Mouse (Mus musculus): ENCODE results near the gene Fxyd3. TPM values are rescaled to one million over a fixed set of nuclear protein-coding genes. Genes with fewer than 3 reads are reported as not detected.

The Fxyd3 gene
- polyA plus RNA-seq, 1 experiment from 2014 or later, result 19.0 TPM

DNA sequence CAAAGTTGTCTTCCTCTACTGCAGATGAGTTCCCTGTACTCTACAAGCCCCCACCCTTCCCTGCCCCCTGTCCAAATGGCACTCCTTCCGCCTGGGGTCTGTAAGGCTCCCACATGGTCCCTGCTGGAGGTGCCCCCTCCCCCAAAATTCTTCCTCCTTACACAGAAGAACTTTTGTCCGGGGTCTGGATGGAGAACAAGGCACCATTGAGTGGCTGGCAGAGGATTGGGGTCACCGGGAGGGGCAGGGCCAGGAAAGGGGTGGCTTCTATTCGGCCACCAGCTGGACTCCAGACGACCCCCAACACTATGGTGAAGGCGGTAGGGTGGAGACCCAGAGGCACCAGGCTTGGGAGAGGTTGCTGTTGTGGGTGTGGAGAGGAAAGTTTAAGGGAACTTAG is 966 bp upstream of the Fxyd3 start:
- Histone ChIP-seq H3K27ac (ENCODE audit: low read length) (no peak overlapping the region), H3K4me2 (replicated peaks; ENCODE audit: low read depth, low read length) (no peak overlapping the region), H3K9ac (replicated peaks; ENCODE audit: low read length) (no peak overlapping the region), H3K36me3 (ENCODE audit: insufficient read depth, low read length) (no peaks in the 10 kb centered on the region), H3K4me3 (ENCODE audit: low read length) (no peak overlapping the region), H3K4me1 (ENCODE audit: insufficient read depth, low read length) (peaks cover 8% of the 10 kb centered on the region), H3K9me3 (ENCODE audit: low read length) (peaks cover 3% of the 10 kb centered on the region; the same call in 1 of the 2 replicates), H3K27me3 (ENCODE audit: insufficient read depth, low read length) (no peaks in the 10 kb centered on the region)
- 53% methylated on average over 6 of the region's 6 CpGs for WGBS
- no peak for ATAC-seq (ENCODE audit: low FRiP score, low TSS enrichment)

DNA sequence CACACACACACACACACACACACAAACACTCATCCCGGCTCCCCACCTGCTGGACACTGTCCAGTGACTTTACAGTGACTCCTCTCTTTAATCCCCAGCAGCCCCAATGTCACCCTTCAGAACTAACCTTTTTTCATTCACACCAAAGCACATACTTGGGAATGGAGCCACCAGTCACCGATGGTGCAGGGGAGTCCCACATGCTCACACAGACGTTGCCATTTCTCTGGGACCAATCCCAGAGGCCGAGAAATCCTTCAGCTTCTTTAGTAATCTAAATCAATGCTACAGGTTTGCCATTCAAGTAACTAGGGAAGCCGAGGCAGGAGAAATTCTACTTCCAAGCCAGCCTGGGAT is 1.8 kb downstream of the Fxyd3 start:
- Histone ChIP-seq H3K9me3 (ENCODE audit: low read length) (no peaks in the 10 kb centered on the region), H3K4me3 (ENCODE audit: low read length) (no peak overlapping the region), H3K27me3 (ENCODE audit: insufficient read depth, low read length) (no peaks in the 10 kb centered on the region), H3K4me1 (ENCODE audit: insufficient read depth, low read length) (peaks cover 15% of the 10 kb centered on the region), H3K36me3 (ENCODE audit: insufficient read depth, low read length) (no peaks in the 10 kb centered on the region), H3K27ac (ENCODE audit: low read length) (no peak overlapping the region), H3K4me2 (replicated peaks; ENCODE audit: low read depth, low read length) (no peak overlapping the region), H3K9ac (replicated peaks; ENCODE audit: low read length) (no peak overlapping the region)
- no peak for ATAC-seq (ENCODE audit: low FRiP score, low TSS enrichment)
- WGBS, result 51% methylated on average over 5 of the region's 5 CpGs

DNA sequence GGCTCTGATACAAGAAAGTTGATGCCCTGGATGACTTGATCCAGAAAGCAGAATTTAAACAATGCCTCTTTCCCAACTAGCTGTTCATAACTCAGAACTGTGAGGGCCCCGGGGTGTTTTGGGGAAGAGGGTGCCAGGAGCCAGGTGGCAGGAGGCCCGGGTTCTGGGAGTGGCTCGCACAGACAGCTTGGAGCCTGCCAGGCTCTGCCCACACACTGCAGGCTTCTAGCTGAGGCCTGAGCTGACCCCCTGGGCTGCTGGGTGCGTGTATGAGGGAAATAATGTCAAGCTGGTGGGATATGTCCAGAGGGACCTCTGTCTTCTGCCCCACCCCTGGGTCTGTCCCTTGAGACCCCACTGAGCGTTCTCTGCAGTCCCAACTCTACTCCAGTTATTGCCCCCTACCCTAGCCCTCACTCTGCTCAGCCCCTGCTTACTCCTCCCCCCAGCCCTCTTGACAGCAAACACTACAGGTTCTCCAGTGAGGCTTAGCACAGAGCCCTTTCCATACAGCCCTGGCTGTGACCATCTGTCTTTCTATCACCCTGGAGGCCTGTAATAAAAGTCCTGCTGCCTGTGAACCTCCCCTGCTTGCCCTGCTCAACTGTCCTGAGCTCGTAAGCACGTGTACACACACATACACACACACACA is 2.3 kb downstream of the Fxyd3 start:
- Histone ChIP-seq H3K4me3 (ENCODE audit: low read length) (no peak overlapping the region), H3K9me3 (ENCODE audit: low read length) (no peaks in the 10 kb centered on the region), H3K27ac (ENCODE audit: low read length) (no peak overlapping the region), H3K27me3 (ENCODE audit: insufficient read depth, low read length) (no peaks in the 10 kb centered on the region), H3K4me2 (replicated peaks; ENCODE audit: low read depth, low read length) (no peak overlapping the region), H3K4me1 (ENCODE audit: insufficient read depth, low read length) (peaks cover 15% of the 10 kb centered on the region), H3K9ac (replicated peaks; ENCODE audit: low read length) (no peak overlapping the region), H3K36me3 (ENCODE audit: insufficient read depth, low read length) (no peaks in the 10 kb centered on the region)
- WGBS, result 45% methylated on average over 7 of the region's 7 CpGs
- ATAC-seq (ENCODE audit: low FRiP score, low TSS enrichment), result peak; percentile 10; the same call in 1 of the 2 replicates

DNA sequence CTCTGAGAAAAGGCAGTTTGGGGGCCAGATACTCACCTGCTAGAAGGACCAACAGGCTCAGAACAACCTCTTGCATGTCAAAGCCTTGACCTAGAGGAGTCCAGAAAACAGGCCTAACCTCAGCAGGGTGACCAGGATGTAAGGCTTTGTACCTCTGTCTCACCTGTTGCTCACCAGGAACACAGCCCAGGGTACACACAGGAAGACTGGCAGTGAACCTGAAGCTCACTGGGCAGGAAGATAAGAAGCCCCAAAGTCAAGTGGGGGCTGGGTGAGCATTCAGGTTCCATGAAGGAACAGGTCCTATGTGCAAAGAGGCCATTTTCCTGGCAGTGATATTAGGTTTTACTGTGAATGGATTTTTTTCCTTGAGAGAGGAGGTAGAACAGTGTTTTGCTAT is 3.0 kb downstream of the Fxyd3 start:
- Histone ChIP-seq H3K4me1 (ENCODE audit: insufficient read depth, low read length) (peaks cover 15% of the 10 kb centered on the region), H3K27me3 (ENCODE audit: insufficient read depth, low read length) (no peaks in the 10 kb centered on the region), H3K27ac (ENCODE audit: low read length) (no peak overlapping the region), H3K36me3 (ENCODE audit: insufficient read depth, low read length) (no peaks in the 10 kb centered on the region), H3K4me2 (replicated peaks; ENCODE audit: low read depth, low read length) (no peak overlapping the region), H3K9ac (replicated peaks; ENCODE audit: low read length) (no peak overlapping the region), H3K4me3 (ENCODE audit: low read length) (no peak overlapping the region), H3K9me3 (ENCODE audit: low read length) (no peaks in the 10 kb centered on the region)
- ATAC-seq (ENCODE audit: low FRiP score, low TSS enrichment), result no peak

DNA sequence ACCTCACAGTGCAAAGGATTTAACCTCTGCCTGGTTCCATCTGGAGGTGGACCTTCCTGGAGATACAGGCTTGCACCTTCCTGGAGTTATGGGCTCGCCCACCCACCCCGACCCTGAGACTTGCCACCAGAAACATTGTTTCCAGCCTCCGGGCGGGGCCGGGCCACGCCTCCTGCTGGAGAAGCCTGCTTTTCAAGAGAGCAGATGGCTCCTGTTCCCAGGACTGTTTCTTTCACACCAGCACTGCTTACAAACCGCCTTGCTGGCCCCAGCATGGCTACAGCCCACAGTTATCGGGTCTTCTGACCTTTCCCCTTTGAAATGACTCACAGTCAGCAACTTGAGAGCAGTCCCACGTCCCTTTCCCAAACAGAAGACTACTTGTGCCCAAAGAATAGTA is 4.2 kb downstream of the Fxyd3 start:
- Histone ChIP-seq H3K9me3 (ENCODE audit: low read length) (no peaks in the 10 kb centered on the region), H3K4me2 (replicated peaks; ENCODE audit: low read depth, low read length) (no peak overlapping the region), H3K4me1 (ENCODE audit: insufficient read depth, low read length) (peaks cover 23% of the 10 kb centered on the region), H3K9ac (replicated peaks; ENCODE audit: low read length) (0 out of 2 replicates have a peak overlapping the region, but pooled peaks have one; percentile 19), H3K4me3 (ENCODE audit: low read length) (no peak overlapping the region), H3K36me3 (ENCODE audit: insufficient read depth, low read length) (no peaks in the 10 kb centered on the region), H3K27me3 (ENCODE audit: insufficient read depth, low read length) (no peaks in the 10 kb centered on the region), H3K27ac (ENCODE audit: low read length) (no peak overlapping the region)
- 16% methylated on average over 9 of the region's 9 CpGs for WGBS
- no peak for ATAC-seq (ENCODE audit: low FRiP score, low TSS enrichment)

DNA sequence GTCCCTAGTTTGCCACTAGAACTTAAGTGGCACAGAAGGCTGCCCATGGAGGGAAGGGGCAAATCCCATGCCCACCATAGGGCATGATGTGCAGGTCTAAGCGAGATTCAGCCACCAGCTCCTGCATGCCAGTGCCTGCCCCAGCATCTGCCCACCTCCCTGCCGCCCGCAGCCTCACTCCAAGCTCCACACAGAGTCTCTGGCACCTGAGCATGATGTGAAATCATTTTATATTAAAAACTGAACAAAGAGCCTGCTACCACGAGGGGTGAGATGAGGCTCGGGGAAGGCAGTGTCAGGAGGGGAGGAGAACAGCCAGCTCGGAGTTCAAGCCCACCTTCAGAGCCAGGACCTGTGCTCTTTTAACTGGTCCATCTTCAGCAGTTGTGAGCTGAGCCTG is 6.2 kb downstream of the Fxyd3 start:
- no peak overlapping the region for H3K27ac ChIP-seq (ENCODE audit: low read length)
- H3K36me3 ChIP-seq (ENCODE audit: insufficient read depth, low read length), result no peaks in the 10 kb centered on the region
- no peak for ATAC-seq (ENCODE audit: low FRiP score, low TSS enrichment)
- H3K4me2 ChIP-seq (replicated peaks; ENCODE audit: low read depth, low read length), result no peak overlapping the region
- no peak overlapping the region for H3K9ac ChIP-seq (replicated peaks; ENCODE audit: low read length)
- no peaks in the 10 kb centered on the region for H3K27me3 ChIP-seq (ENCODE audit: insufficient read depth, low read length)
- H3K4me3 ChIP-seq (ENCODE audit: low read length), result no peak overlapping the region
- H3K9me3 ChIP-seq (ENCODE audit: low read length), result no peaks in the 10 kb centered on the region
- peaks cover 23% of the 10 kb centered on the region for H3K4me1 ChIP-seq (ENCODE audit: insufficient read depth, low read length)
- WGBS, result 83% methylated on average over 6 of the region's 6 CpGs

DNA sequence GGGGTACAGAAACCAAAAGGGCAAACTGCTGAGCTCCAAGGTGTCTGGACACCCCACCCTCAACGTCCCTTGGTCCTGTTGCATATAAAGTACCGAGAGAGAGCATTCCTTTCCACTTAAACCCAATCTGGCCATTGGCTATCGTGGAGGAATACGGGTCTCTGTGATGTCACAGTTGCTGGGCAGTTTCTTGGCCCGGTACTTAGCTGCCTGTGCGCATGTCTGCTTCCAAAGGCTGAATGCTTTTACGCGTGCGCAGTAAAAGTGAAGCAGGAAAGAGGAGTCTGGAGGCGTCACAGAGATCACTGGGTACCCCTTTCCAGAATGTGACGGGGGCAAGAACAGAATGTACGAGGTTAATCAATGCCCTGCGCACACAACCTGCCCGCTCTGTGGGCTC is 7.0 kb downstream of the Fxyd3 start:
- no peak for ATAC-seq (ENCODE audit: low FRiP score, low TSS enrichment)
- H3K9ac ChIP-seq (replicated peaks; ENCODE audit: low read length), result no peak overlapping the region
- H3K4me2 ChIP-seq (replicated peaks; ENCODE audit: low read depth, low read length), result no peak overlapping the region
- no peak overlapping the region for H3K4me3 ChIP-seq (ENCODE audit: low read length)
- H3K9me3 ChIP-seq (ENCODE audit: low read length), result no peaks in the 10 kb centered on the region
- no peak overlapping the region for H3K27ac ChIP-seq (ENCODE audit: low read length)
- 76% methylated on average over 14 of the region's 14 CpGs for WGBS
- no peaks in the 10 kb centered on the region for H3K36me3 ChIP-seq (ENCODE audit: insufficient read depth, low read length)
- H3K27me3 ChIP-seq (ENCODE audit: insufficient read depth, low read length), result no peaks in the 10 kb centered on the region
- peaks cover 23% of the 10 kb centered on the region for H3K4me1 ChIP-seq (ENCODE audit: insufficient read depth, low read length)

DNA sequence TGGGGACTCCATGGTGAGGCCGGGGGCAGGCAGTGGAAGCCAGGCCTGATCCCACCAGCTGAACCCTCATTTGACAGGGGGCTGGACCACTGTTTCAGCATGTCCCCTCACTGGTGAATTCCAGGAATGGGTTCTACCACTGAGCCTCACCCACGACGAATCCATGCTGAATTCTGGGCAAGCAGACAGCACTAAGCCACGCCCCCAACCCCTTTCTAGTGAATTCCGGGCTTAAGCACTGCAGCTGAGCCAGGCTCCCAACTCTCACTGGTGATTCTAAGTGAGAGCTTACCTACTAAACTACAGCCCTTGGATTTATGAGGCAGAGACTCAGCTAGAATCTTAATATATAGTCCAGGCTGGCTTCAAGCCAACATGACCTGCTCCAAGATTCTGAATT is 8.7 kb downstream of the Fxyd3 start:
- Histone ChIP-seq H3K4me2 (replicated peaks; ENCODE audit: low read depth, low read length) (no peak overlapping the region), H3K9me3 (ENCODE audit: low read length) (no peaks in the 10 kb centered on the region), H3K27ac (ENCODE audit: low read length) (no peak overlapping the region), H3K4me3 (ENCODE audit: low read length) (no peak overlapping the region), H3K27me3 (ENCODE audit: insufficient read depth, low read length) (no peaks in the 10 kb centered on the region), H3K9ac (replicated peaks; ENCODE audit: low read length) (no peak overlapping the region), H3K4me1 (ENCODE audit: insufficient read depth, low read length) (peaks cover 19% of the 10 kb centered on the region), H3K36me3 (ENCODE audit: insufficient read depth, low read length) (no peaks in the 10 kb centered on the region)
- peak; percentile 24; the same call in 1 of the 2 replicates for ATAC-seq (ENCODE audit: low FRiP score, low TSS enrichment)
- 37% methylated on average over 5 of the region's 5 CpGs for WGBS

DNA sequence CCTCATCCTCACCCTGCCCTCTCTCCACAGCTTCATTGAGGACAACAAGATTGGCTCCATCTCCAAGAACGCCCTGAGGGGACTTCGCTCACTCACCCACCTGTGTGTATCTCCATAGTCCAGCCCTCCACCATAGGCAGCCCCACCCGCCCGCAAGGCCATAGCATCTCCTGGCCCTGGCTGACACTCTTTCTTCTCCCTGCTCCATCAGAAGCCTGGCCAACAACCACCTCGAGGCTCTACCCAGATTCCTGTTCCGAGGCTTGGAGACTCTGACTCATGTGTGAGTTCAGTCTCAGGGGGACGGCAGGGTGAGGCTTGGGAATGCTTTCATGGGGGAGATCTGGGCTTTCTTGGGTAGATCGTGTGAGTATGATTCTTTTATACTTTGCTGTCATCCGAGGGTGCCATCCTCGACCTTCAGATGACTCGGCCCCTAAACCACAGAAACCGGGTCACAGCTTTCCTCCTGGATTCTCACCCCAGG is 13.4 kb downstream of the Fxyd3 start:
- Histone ChIP-seq H3K27ac (ENCODE audit: low read length) (no peak overlapping the region), H3K4me2 (replicated peaks; ENCODE audit: low read depth, low read length) (no peak overlapping the region), H3K4me1 (ENCODE audit: insufficient read depth, low read length) (peaks cover 8% of the 10 kb centered on the region), H3K9ac (replicated peaks; ENCODE audit: low read length) (no peak overlapping the region), H3K4me3 (ENCODE audit: low read length) (no peak overlapping the region), H3K9me3 (ENCODE audit: low read length) (no peaks in the 10 kb centered on the region), H3K27me3 (ENCODE audit: insufficient read depth, low read length) (no peaks in the 10 kb centered on the region), H3K36me3 (ENCODE audit: insufficient read depth, low read length) (no peaks in the 10 kb centered on the region)
- ATAC-seq (ENCODE audit: low FRiP score, low TSS enrichment), result no peak
- whole genome bisulfite sequencing, result 83% methylated on average over 12 of the region's 12 CpGs

DNA sequence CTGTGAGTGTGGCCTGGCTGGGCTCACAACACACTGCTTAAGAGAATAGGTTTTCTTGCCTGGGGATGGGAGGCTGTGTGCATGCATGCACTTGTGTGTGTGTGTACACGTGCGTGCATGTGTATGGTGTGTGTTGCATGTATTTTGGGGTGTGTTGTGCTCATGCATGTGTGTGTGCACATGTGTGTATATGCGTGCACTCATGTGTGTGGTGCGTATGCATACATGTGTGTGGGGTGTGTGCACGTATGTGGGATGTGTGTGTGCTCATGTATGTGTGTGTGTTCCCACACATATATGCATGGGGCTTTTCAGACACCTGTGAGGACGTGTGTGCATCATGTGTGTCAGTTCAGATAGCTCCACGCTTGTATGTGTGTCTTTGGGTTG is 15.9 kb downstream of the Fxyd3 start:
- WGBS, result 90% methylated on average over 7 of the region's 7 CpGs
- no peak overlapping the region for H3K9ac ChIP-seq (replicated peaks; ENCODE audit: low read length)
- H3K27ac ChIP-seq (ENCODE audit: low read length), result no peak overlapping the region
- no peaks in the 10 kb centered on the region for H3K27me3 ChIP-seq (ENCODE audit: insufficient read depth, low read length)
- ATAC-seq (ENCODE audit: low FRiP score, low TSS enrichment), result no peak
- H3K9me3 ChIP-seq (ENCODE audit: low read length), result no peaks in the 10 kb centered on the region
- no peaks in the 10 kb centered on the region for H3K36me3 ChIP-seq (ENCODE audit: insufficient read depth, low read length)
- no peak overlapping the region for H3K4me2 ChIP-seq (replicated peaks; ENCODE audit: low read depth, low read length)
- no peak overlapping the region for H3K4me3 ChIP-seq (ENCODE audit: low read length)
- no peaks in the 10 kb centered on the region for H3K4me1 ChIP-seq (ENCODE audit: insufficient read depth, low read length)

Data from kidney, embryonic 16.5 days (tissue).